Mouse (Mus musculus) liver, embryonic 11.5 days (tissue): ENCODE data around the gene Gm3402. TPM values are rescaled to one million over a fixed set of nuclear protein-coding genes. Genes with fewer than 3 reads are reported as not detected.
"Not testable (repeated sequence)": the region's sequence is repeated elsewhere in the genome, so short reads cannot be mapped to it uniquely, and the experiment has no call there.

ENCODE experiments used
- ATAC-seq: fragments of 200-750 bp; cut with Nextera tagmentation; replicated peaks from 2 replicates; pipeline ENCODE4 v1.8.0; 2017; ENCODE audit warnings: moderate number of reproducible peaks, mild to moderate bottlenecking, moderate TSS enrichment, moderate library complexity; ENCODE audit not compliant: low FRiP score
- DNase-seq: peaks from one replicate; pipeline ENCODE4 v3.0.0-alpha.2; 2017; ENCODE audit warnings: low spot score
- H3K27ac ChIP-seq: fragments of 300-500 bp; sonication (generic); 2 replicates; pipeline ENCODE4 v1.5.1; 2014; ENCODE audit warnings: mild to moderate bottlenecking, low read depth, low read length, control low read depth
- H3K27me3 ChIP-seq: fragments of 300-500 bp; sonication (generic); replicated peaks from 2 replicates; pipeline ENCODE4 v1.6.1; 2014; ENCODE audit warnings: low read length, mixed read lengths; ENCODE audit not compliant: control insufficient read depth, insufficient read depth
- H3K36me3 ChIP-seq: fragments of 300-500 bp; sonication (generic); 2 replicates; pipeline ENCODE4 v1.6.1; 2014; ENCODE audit warnings: mild to moderate bottlenecking, low read length, moderate library complexity, mixed read lengths; ENCODE audit not compliant: control insufficient read depth, insufficient read depth
- H3K4me1 ChIP-seq: fragments of 300-500 bp; sonication (generic); replicated peaks from 2 replicates; pipeline ENCODE4 v1.6.1; 2014; ENCODE audit warnings: low read length, mixed read lengths; ENCODE audit not compliant: control insufficient read depth, insufficient read depth
- H3K4me2 ChIP-seq: fragments of 300-500 bp; sonication (generic); 2 replicates; pipeline ENCODE4 v1.6.1; 2014; ENCODE audit warnings: mild to moderate bottlenecking, control low read depth, moderate library complexity
- H3K4me3 ChIP-seq: fragments of 300-500 bp; sonication (generic); 2 replicates; pipeline ENCODE4 v1.5.1; 2014; ENCODE audit warnings: low read depth, low read length, control low read depth
- H3K9ac ChIP-seq: fragments of 300-500 bp; sonication (generic); 2 replicates; pipeline ENCODE4 v1.6.1; 2014; ENCODE audit warnings: low read depth, low read length, control low read depth
- H3K9me3 ChIP-seq: fragments of 300-500 bp; sonication (generic); 2 replicates; pipeline ENCODE4 v1.6.1; 2016; ENCODE audit warnings: low read length, inconsistent platforms, mixed read lengths; ENCODE audit not compliant: control insufficient read depth
- whole genome bisulfite sequencing: fragments of 180-500 bp; shearing (Covaris S2); extraction: QIAGEN DNeasy Blood & Tissue Kit; methylation state at CpG from one replicate; pipeline ENCODE4 v1.1.7; 2014; 5-methylcytosine and 5-hydroxymethylcytosine counted together
- polyA plus RNA-seq: library from polyadenylated mRNA; unstranded; fragments of >200 nt; fragmentation: Nextera tagmentation; extraction: Ambion mirVana; gene quantifications from 2 replicates; pipeline ENCODE4 v1.2.1, GENCODE M21; 2014

Gene Gm3402
- polyA plus RNA-seq, result not detected in 2 replicates

DNA sequence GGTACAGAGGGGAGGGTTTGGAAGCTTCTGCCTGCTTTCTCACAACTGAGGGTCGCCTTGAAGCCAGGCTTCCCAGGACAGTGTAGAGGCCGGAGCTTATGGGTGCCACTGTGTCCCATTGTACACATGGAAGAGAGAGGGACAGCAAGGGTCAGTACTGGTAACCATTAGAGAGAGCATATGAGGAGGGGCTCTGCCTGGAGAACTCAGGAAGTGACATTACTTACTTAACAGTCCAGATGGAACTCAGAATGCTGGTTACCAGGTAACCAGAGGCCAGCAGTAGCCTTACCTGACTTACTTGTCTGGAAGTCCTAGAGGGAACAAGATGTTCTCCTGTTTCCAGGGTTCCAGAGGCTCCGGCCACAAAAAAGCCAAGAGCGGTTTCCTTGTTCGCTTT, at the start of gene Gm3402:
TSS of gene Gm3402 (plus strand) at position 301 of the 400 bp plus-strand sequence.
- H3K4me1 ChIP-seq, H3K4me3 ChIP-seq, DNase-seq, H3K9ac ChIP-seq, H3K27me3 ChIP-seq, H3K4me2 ChIP-seq, ATAC-seq, H3K27ac ChIP-seq, H3K9me3 ChIP-seq, H3K36me3 ChIP-seq: not testable (repeated sequence)
- WGBS, result no CpG with 5 or more reads among the region's 5 CpGs

DNA sequence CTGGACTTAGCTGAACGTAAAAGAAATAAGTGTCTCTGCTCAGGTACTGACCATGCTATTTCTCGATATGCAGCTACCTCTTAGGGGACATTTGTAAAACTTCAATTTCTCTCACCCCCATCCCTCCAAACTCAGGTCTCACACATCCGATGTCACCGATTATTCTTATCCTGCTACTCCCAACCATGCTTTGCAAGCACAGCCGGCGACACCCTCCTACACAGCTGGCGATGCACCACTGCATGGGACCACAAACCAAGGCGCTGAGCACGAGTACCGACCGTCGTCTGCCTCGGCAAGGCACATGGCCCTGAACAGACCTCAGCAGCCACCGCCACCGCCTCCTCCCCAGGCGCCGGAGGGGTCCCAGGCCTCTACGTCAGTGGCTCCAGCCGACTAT, 47.3 kb upstream of the Gm3402 start:
- Histone ChIP-seq H3K4me3 (no peak overlapping the region), H3K4me1 (no peaks in the 10 kb centered on the region), H3K4me2 (no peak overlapping the region), H3K9ac (no peak overlapping the region), H3K27ac (no peak overlapping the region), H3K36me3 (no peaks in the 10 kb centered on the region), H3K27me3 (no peaks in the 10 kb centered on the region), H3K9me3 (no peaks in the 10 kb centered on the region)
- ATAC-seq, result no peak
- no peak for DNase-seq
- 89% methylated on average over 19 of the region's 19 CpGs for WGBS

- no peaks in the 10 kb centered on the region for H3K27me3 ChIP-seq
- H3K36me3 ChIP-seq, result no peaks in the 10 kb centered on the region
- ATAC-seq, result no peak
- H3K4me3 ChIP-seq, result no peak overlapping the region
- H3K27ac ChIP-seq, result no peak overlapping the region
- WGBS, result 88% methylated on average over 9 of the region's 9 CpGs
- H3K9ac ChIP-seq, result no peak overlapping the region
- no peak for DNase-seq
- H3K4me1 ChIP-seq, result no peaks in the 10 kb centered on the region
- H3K4me2 ChIP-seq, result no peak overlapping the region
- no peaks in the 10 kb centered on the region for H3K9me3 ChIP-seq
Measured at GRCm38 (mm10) chr5:146468311-146468710, 45.6 kb upstream of the Gm3402 start.

DNA sequence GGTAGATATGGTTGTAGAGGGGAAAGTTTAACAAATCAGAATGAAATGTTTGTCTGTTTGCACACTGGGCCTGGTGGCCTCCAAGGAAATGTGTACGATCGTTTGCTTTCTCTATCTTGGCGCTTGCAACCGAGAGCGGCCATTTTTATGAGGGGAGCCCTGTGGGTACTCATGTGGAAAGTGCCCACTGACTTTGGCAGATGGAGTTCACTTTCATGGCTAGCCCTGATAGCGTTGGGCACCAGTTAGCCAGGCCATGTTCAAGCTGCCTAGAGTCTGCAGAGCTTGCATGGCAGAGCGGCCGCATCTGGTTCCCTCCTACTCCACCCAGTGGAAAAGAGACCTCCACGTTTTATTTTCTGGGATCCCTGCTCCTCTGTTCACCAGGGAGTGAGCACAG, 43.1 kb upstream of the Gm3402 start:
- no peak overlapping the region for H3K9ac ChIP-seq
- DNase-seq, result no peak
- no peaks in the 10 kb centered on the region for H3K36me3 ChIP-seq
- H3K27ac ChIP-seq, result no peak overlapping the region
- H3K27me3 ChIP-seq, result no peaks in the 10 kb centered on the region
- H3K4me3 ChIP-seq, result no peak overlapping the region
- H3K9me3 ChIP-seq, result no peaks in the 10 kb centered on the region
- H3K4me1 ChIP-seq, result no peaks in the 10 kb centered on the region
- 77% methylated on average over 9 of the region's 9 CpGs for WGBS
- H3K4me2 ChIP-seq, result no peak overlapping the region
- ATAC-seq, result no peak

DNA sequence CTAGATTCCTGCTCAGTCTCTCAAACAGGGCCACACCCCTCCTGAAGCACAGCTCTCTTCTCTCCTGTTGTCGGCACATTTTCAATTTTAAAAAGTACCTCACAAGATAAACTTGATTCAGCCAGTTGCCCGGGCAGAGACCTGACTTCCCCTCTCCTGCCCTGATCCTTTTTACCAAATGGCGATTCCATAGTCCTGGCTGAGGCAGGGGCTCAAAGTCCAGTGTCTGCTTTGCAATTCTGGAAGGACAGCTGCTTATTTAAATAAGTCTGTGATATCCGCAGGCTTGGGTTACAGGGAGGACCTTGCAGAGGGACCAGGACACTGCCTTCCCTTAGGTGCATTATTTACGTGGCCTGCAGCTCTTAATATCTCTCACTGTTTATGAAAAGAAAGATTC, 42.6 kb upstream of the Gm3402 start:
- no peak for DNase-seq
- no peaks in the 10 kb centered on the region for H3K9me3 ChIP-seq
- ATAC-seq, result no peak
- H3K27me3 ChIP-seq, result no peaks in the 10 kb centered on the region
- H3K36me3 ChIP-seq, result no peaks in the 10 kb centered on the region
- no peak overlapping the region for H3K4me2 ChIP-seq
- H3K9ac ChIP-seq, result no peak overlapping the region
- H3K4me3 ChIP-seq, result no peak overlapping the region
- WGBS, result 80% methylated on average over 5 of the region's 5 CpGs
- H3K27ac ChIP-seq, result no peak overlapping the region
- no peaks in the 10 kb centered on the region for H3K4me1 ChIP-seq

DNA sequence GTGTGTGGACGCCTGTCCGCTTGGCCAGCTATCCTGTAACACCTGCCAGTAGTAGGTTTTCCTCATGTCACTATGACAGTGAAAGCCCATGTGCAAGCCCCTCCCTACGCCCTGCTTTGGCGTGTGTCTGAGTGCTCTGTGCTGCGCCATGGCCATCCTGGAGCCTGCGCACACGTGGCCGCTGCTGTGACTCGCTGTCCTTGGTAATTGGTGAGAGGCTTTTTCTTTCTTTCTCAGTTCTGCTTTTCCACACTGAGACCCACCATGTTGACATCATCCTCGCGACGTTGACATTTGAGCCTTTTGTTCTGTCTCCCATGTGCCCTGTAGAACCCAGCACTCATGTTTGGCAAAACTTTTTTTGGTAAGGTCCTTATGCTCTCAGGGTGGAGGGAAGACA, 42.1 kb upstream of the Gm3402 start:
- no peaks in the 10 kb centered on the region for H3K9me3 ChIP-seq
- no peak for ATAC-seq
- H3K27me3 ChIP-seq, result no peaks in the 10 kb centered on the region
- no peak overlapping the region for H3K4me2 ChIP-seq
- no peak for DNase-seq
- H3K4me3 ChIP-seq, result no peak overlapping the region
- H3K9ac ChIP-seq, result no peak overlapping the region
- H3K36me3 ChIP-seq, result no peaks in the 10 kb centered on the region
- 86% methylated on average over 12 of the region's 12 CpGs for WGBS
- H3K27ac ChIP-seq, result no peak overlapping the region
- H3K4me1 ChIP-seq, result no peaks in the 10 kb centered on the region

DNA sequence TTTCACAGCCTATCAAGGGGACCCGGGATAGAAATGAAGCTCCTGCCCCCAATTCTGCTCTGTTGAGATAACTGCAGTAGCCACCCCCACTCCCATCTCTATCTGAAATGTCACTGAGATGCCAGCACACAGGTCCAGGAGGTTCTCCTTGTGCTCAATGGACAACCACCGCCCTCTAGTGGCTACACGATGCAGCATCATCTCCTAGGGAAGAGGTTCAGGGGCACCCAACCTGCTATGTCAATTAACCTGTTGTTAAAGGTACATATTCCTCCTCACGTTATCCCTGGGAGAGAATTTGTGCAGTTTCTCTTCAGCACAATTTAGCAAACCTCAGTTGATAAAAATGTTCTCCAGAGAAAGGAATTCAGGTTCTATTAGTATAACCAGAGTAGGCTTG, 34.4 kb upstream of the Gm3402 start:
- WGBS, result 3% methylated on average over 4 of the region's 4 CpGs
- not testable (repeated sequence) for H3K4me2 ChIP-seq, H3K9ac ChIP-seq, H3K27ac ChIP-seq, DNase-seq, ATAC-seq, H3K4me3 ChIP-seq, H3K4me1 ChIP-seq, H3K9me3 ChIP-seq, H3K27me3 ChIP-seq, H3K36me3 ChIP-seq

- H3K36me3 ChIP-seq, H3K27ac ChIP-seq, H3K4me3 ChIP-seq, H3K9ac ChIP-seq, H3K27me3 ChIP-seq, H3K4me2 ChIP-seq, H3K4me1 ChIP-seq, DNase-seq, ATAC-seq, H3K9me3 ChIP-seq: not testable (repeated sequence)
- 80% methylated on average over 1 of the region's 3 CpGs for WGBS
Measured at GRCm38 (mm10) chr5:146481665-146482064, 32.3 kb upstream of the Gm3402 start, which contains the start of gene Gm6408. Gene Gm6408 (plus strand): TSS chr5:146481965.

DNA sequence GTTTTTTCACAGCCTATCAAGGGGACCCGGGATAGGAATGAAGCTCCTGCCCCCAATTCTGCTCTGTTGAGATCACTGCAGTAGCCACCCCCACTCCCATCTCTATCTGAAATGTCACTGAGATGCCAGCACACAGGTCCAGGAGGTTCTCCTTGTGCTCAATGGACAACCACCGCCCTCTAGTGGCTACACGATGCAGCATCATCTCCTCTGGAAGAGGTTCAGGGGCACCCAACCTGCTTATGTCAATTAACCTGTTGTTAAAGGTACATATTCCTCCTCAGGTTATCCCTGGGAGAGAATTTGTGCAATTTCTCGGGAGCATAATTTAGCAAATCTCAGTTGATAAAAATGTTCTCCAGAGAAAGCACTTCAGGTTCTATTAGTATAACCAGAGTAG, 25.0 kb upstream of the Gm3402 start:
- ATAC-seq, H3K4me1 ChIP-seq, H3K36me3 ChIP-seq, H3K27me3 ChIP-seq, H3K9ac ChIP-seq, H3K4me2 ChIP-seq, DNase-seq, H3K27ac ChIP-seq, H3K9me3 ChIP-seq, H3K4me3 ChIP-seq: not testable (repeated sequence)
- 6% methylated on average over 3 of the region's 4 CpGs for WGBS
